Mouse (Mus musculus): ENCODE measurements around the gene Nfyc. TPM values are rescaled to one million over a fixed set of nuclear protein-coding genes. Genes with fewer than 3 reads are reported as not detected.

Gene Nfyc
- total RNA-seq, 1 experiment: 62.0 TPM

DNA sequence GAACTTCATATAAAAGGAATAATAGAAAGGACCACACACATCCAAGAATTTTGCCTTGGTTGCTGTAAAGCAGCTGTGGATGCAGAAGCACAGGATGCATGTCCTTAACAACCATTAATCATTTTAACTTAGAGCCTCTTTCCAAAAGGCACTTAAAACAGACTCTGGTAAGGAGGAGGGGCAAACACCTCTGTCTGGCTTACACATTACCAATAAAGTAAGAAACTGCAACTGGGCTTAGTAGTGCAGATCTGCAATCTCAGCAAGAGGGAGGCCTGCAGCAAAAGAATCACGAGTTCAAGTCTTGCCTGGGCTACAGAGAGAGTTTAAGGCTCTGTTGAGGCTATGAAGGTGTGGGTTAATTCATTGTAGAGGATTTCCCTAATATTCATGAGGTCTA, 35.7 kb downstream of the Nfyc start:
- H3K9me3 ChIP-seq (ENCODE audit: control insufficient read depth, insufficient read depth, low read depth, low read length): no peaks in the 10 kb centered on the region
- peaks cover 2 to 4% of the 10 kb centered on the region in 2 experiments; a peak in 3 of 4 replicates for H3K4me1 ChIP-seq (ENCODE audit: control insufficient read depth in 2 of 2, insufficient read depth in 2 of 2, low read length in 2 of 2, poor library complexity in 1 of 2)
- H3K36me3 ChIP-seq (ENCODE audit: control insufficient read depth, insufficient read depth, low read length, poor library complexity, severe bottlenecking): no peaks in the 10 kb centered on the region
- TF ChIP-seq ZC3H11A (IDR thresholded peaks at IDR 0.05; ENCODE audit: borderline replicate concordance, low read depth, low read length): no peak
- no peak for TF ChIP-seq CHD2 (IDR thresholded peaks at IDR 0.05; ENCODE audit: low read depth, low read length)
- no peak for TF ChIP-seq MAFK (IDR thresholded peaks at IDR 0.05; ENCODE audit: insufficient read depth, low read depth, low read length)
- TF ChIP-seq HCFC1 (IDR thresholded peaks at IDR 0.05; ENCODE audit: borderline replicate concordance, insufficient read depth, low read length): no peak
- TF ChIP-seq ZNF384 (IDR thresholded peaks at IDR 0.05; ENCODE audit: low read depth, low read length): no peak
- DNase-seq (ENCODE audit: low read depth, low spot score): no peak
- no peak overlapping the region for H3K27ac ChIP-seq (ENCODE audit: insufficient read depth, low read depth, low read length, poor library complexity, severe bottlenecking)
- in situ Hi-C loops (cut with MboI; ENCODE audit: low sequenced_read_pairs in 2 of 2, unreplicated experiment in 2 of 2): no loop called here
- H3K4me3 ChIP-seq (ENCODE audit: insufficient read depth in 1 of 2, low read depth in 1 of 2, low read length in 2 of 2, poor library complexity in 1 of 2, severe bottlenecking in 1 of 2): no peak overlapping the region
- H3K9ac ChIP-seq (ENCODE audit: insufficient read depth, low read depth, low read length, poor library complexity, severe bottlenecking): no peak overlapping the region

DNA sequence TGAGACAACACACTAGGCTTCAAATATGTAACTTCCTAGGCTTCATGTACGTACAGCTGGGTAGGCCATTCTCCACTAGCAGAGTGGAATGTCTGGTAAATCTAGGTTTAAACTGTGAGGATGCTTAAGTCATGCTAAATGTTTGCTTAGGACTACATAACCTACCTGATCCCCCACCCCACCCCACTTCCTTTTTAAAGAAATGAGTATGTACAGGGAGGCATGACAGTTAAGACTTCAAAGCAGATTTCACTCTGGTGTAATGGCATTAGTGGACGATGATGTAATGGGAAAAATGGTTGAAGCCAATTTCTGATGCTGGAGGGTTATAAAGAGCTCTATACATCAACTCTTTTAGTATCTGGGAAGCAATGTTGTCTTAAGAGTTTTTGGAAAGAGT, 38.5 kb downstream of the Nfyc start:
- DNase-seq (ENCODE audit: low read depth, low spot score): no peak
- peaks cover 3% of the 10 kb centered on the region for H3K36me3 ChIP-seq (ENCODE audit: control insufficient read depth, insufficient read depth, low read length, poor library complexity, severe bottlenecking)
- in situ Hi-C loops (cut with MboI; ENCODE audit: low sequenced_read_pairs in 2 of 2, unreplicated experiment in 2 of 2): no loop called here

DNA sequence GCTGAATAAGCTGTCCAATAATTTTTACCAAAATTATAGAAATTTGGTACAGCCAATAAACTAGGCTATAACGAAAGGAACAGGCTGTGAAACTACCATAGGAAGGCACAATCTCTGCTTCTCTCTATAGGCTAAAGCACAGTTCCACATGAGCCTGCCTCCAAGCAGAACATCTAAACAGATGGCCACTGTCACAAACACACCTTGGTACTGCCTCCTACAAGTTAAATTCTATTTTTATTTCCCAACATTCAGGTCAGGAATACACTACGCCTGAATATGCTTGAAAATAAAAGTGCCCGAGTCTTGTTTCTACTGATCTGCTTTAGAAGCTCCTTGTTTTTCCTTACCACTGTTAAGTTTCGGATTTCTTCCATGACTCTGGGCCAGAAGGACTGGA, 41.3 kb downstream of the Nfyc start:
- Histone ChIP-seq H3K4me1 (ENCODE audit: control insufficient read depth in 2 of 2, insufficient read depth in 2 of 2, low read length in 2 of 2, poor library complexity in 1 of 2) (peaks cover 0 to 4% of the 10 kb centered on the region in 2 experiments; a peak in 1 of 4 replicates), H3K4me3 (ENCODE audit: insufficient read depth in 1 of 2, low read depth in 1 of 2, low read length in 2 of 2, poor library complexity in 1 of 2, severe bottlenecking in 1 of 2) (no peak overlapping the region), H3K27ac (ENCODE audit: insufficient read depth, low read depth, low read length, poor library complexity, severe bottlenecking) (no peak overlapping the region), H3K36me3 (ENCODE audit: control insufficient read depth, insufficient read depth, low read length, poor library complexity, severe bottlenecking) (peaks cover 3% of the 10 kb centered on the region), H3K9me3 (ENCODE audit: control insufficient read depth, insufficient read depth, low read depth, low read length) (no peaks in the 10 kb centered on the region), H3K9ac (ENCODE audit: insufficient read depth, low read depth, low read length, poor library complexity, severe bottlenecking) (no peak overlapping the region)
- in situ Hi-C loops (cut with MboI; ENCODE audit: low sequenced_read_pairs in 2 of 2, unreplicated experiment in 2 of 2): no loop called here
- no peak for TF ChIP-seq ZC3H11A (IDR thresholded peaks at IDR 0.05; ENCODE audit: borderline replicate concordance, low read depth, low read length)
- TF ChIP-seq MAFK (IDR thresholded peaks at IDR 0.05; ENCODE audit: insufficient read depth, low read depth, low read length): no peak
- TF ChIP-seq ZNF384 (IDR thresholded peaks at IDR 0.05; ENCODE audit: low read depth, low read length): no peak
- no peak for TF ChIP-seq CHD2 (IDR thresholded peaks at IDR 0.05; ENCODE audit: low read depth, low read length)
- no peak for TF ChIP-seq HCFC1 (IDR thresholded peaks at IDR 0.05; ENCODE audit: borderline replicate concordance, insufficient read depth, low read length)
- DNase-seq (ENCODE audit: low read depth, low spot score): no peak

More for the DNA sequence above, 38.5 kb downstream of the Nfyc start:
- no peak overlapping the region for H3K27ac ChIP-seq (ENCODE audit: insufficient read depth, low read depth, low read length, poor library complexity, severe bottlenecking)
- no peak for TF ChIP-seq ZC3H11A (IDR thresholded peaks at IDR 0.05; ENCODE audit: borderline replicate concordance, low read depth, low read length)
- TF ChIP-seq MAFK (IDR thresholded peaks at IDR 0.05; ENCODE audit: insufficient read depth, low read depth, low read length): no peak
- TF ChIP-seq ZNF384 (IDR thresholded peaks at IDR 0.05; ENCODE audit: low read depth, low read length): no peak
- no peak for TF ChIP-seq CHD2 (IDR thresholded peaks at IDR 0.05; ENCODE audit: low read depth, low read length)
- no peak for TF ChIP-seq HCFC1 (IDR thresholded peaks at IDR 0.05; ENCODE audit: borderline replicate concordance, insufficient read depth, low read length)
- H3K9me3 ChIP-seq (ENCODE audit: control insufficient read depth, insufficient read depth, low read depth, low read length): no peaks in the 10 kb centered on the region
- no peak overlapping the region for H3K9ac ChIP-seq (ENCODE audit: insufficient read depth, low read depth, low read length, poor library complexity, severe bottlenecking)
- no peak overlapping the region for H3K4me3 ChIP-seq (ENCODE audit: insufficient read depth in 1 of 2, low read depth in 1 of 2, low read length in 2 of 2, poor library complexity in 1 of 2, severe bottlenecking in 1 of 2)
- H3K4me1 ChIP-seq (ENCODE audit: control insufficient read depth in 2 of 2, insufficient read depth in 2 of 2, low read length in 2 of 2, poor library complexity in 1 of 2): peaks cover 2 to 4% of the 10 kb centered on the region in 2 experiments; a peak in 3 of 4 replicates

DNA sequence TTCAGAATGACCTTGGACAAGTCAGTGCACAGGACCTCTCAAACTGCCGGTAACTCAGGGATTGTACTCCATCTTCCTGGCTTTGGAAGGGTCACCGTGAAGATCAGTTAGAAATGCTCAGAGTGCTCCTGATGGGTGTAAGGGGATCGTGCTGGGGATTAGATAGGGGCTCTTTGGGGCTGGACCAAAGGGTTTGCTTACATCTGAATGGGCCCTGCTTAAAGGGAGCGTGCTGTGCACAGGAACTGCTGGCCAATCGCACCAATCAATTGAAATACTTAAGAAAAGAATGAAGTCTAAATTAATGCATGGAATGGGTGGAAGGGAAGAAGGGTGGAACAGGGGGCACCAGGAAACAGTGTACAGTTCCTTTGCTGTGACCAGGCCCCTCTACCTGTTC, 75.6 kb downstream of the Nfyc start:
- no peak overlapping the region for H3K4me3 ChIP-seq (ENCODE audit: insufficient read depth in 1 of 2, low read depth in 1 of 2, low read length in 2 of 2, poor library complexity in 1 of 2, severe bottlenecking in 1 of 2)
- no peak for TF ChIP-seq CHD2 (IDR thresholded peaks at IDR 0.05; ENCODE audit: low read depth, low read length)
- no peak for TF ChIP-seq MAFK (IDR thresholded peaks at IDR 0.05; ENCODE audit: insufficient read depth, low read depth, low read length)
- TF ChIP-seq ZC3H11A (IDR thresholded peaks at IDR 0.05; ENCODE audit: borderline replicate concordance, low read depth, low read length): no peak
- no peak for TF ChIP-seq HCFC1 (IDR thresholded peaks at IDR 0.05; ENCODE audit: borderline replicate concordance, insufficient read depth, low read length)
- TF ChIP-seq ZNF384 (IDR thresholded peaks at IDR 0.05; ENCODE audit: low read depth, low read length): no peak
- DNase-seq (ENCODE audit: low read depth, low spot score): no peak
- no peak overlapping the region for H3K27ac ChIP-seq (ENCODE audit: insufficient read depth, low read depth, low read length, poor library complexity, severe bottlenecking)
- in situ Hi-C loops (cut with MboI; ENCODE audit: low sequenced_read_pairs in 2 of 2, unreplicated experiment in 2 of 2): no loop called here
- H3K9me3 ChIP-seq (ENCODE audit: control insufficient read depth, insufficient read depth, low read depth, low read length): no peaks in the 10 kb centered on the region
- H3K9ac ChIP-seq (ENCODE audit: insufficient read depth, low read depth, low read length, poor library complexity, severe bottlenecking): no peak overlapping the region
- H3K36me3 ChIP-seq (ENCODE audit: control insufficient read depth, insufficient read depth, low read length, poor library complexity, severe bottlenecking): peaks cover 16% of the 10 kb centered on the region
- H3K4me1 ChIP-seq (ENCODE audit: control insufficient read depth in 2 of 2, insufficient read depth in 2 of 2, low read length in 2 of 2, poor library complexity in 1 of 2): peaks cover 0 to 2% of the 10 kb centered on the region in 2 experiments; a peak in 2 of 4 replicates

DNA sequence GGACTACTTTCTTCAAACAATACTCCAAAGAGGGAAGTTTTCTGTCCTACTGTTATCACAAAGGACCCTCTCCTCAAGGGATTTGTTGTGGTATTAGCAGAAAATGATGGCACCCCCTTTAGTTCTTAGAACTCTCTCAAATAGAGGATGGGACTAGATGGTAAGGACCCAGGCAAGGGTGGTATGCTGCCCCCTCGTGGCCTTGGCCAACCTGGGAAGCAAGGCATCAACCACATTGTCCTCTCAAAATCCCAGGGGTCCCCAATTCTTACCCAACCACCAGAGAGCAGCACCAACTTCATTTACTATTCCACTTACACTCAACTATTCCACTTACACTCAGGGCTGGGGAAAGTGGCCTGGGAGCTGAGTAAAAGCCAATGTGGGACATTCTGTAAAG, 76.1 kb downstream of the Nfyc start:
- Histone ChIP-seq H3K36me3 (ENCODE audit: control insufficient read depth, insufficient read depth, low read length, poor library complexity, severe bottlenecking) (peaks cover 16% of the 10 kb centered on the region), H3K9me3 (ENCODE audit: control insufficient read depth, insufficient read depth, low read depth, low read length) (no peaks in the 10 kb centered on the region), H3K4me3 (ENCODE audit: insufficient read depth in 1 of 2, low read depth in 1 of 2, low read length in 2 of 2, poor library complexity in 1 of 2, severe bottlenecking in 1 of 2) (no peak overlapping the region), H3K4me1 (ENCODE audit: control insufficient read depth in 2 of 2, insufficient read depth in 2 of 2, low read length in 2 of 2, poor library complexity in 1 of 2) (peaks cover 0 to 2% of the 10 kb centered on the region in 2 experiments; a peak in 2 of 4 replicates), H3K9ac (ENCODE audit: insufficient read depth, low read depth, low read length, poor library complexity, severe bottlenecking) (no peak overlapping the region), H3K27ac (ENCODE audit: insufficient read depth, low read depth, low read length, poor library complexity, severe bottlenecking) (no peak overlapping the region)
- DNase-seq (ENCODE audit: low read depth, low spot score): peak; percentile 61
- TF ChIP-seq CHD2 (IDR thresholded peaks at IDR 0.05; ENCODE audit: low read depth, low read length): no peak
- TF ChIP-seq HCFC1 (IDR thresholded peaks at IDR 0.05; ENCODE audit: borderline replicate concordance, insufficient read depth, low read length): no peak
- TF ChIP-seq ZNF384 (IDR thresholded peaks at IDR 0.05; ENCODE audit: low read depth, low read length): no peak
- TF ChIP-seq ZC3H11A (IDR thresholded peaks at IDR 0.05; ENCODE audit: borderline replicate concordance, low read depth, low read length): 0 out of 2 replicates have a peak, but pooled peaks have one; percentile 32
- TF ChIP-seq MAFK (IDR thresholded peaks at IDR 0.05; ENCODE audit: insufficient read depth, low read depth, low read length): no peak
- in situ Hi-C loops (cut with MboI; ENCODE audit: low sequenced_read_pairs in 2 of 2, unreplicated experiment in 2 of 2): no loop called here

All from ES-E14 (cell line).